In genomic region chr13:23554393-23554792, GRCm38 (mm10) we compare ENCODE assay signal across 8 mouse cellular contexts. TPM values are rescaled to one million over a fixed set of nuclear protein-coding genes. Genes with fewer than 3 reads are reported as not detected.
DNase-seq lines count a peak whose midpoint lies in the region; ATAC-seq and TF ChIP-seq lines count a peak whose summit lies in the region.

No protein-coding gene starts in this region.

- H3K36me3 ChIP-seq in kidney, embryonic 16.5 days (ENCODE audit: insufficient read depth, low read length): no peaks in the 10 kb centered on the region
- no peaks in the 10 kb centered on the region for H3K36me3 ChIP-seq in intestine, embryonic 14.5 days (ENCODE audit: control insufficient read depth, insufficient read depth, low read length)
- no peaks in the 10 kb centered on the region for H3K36me3 ChIP-seq in neural tube, embryonic 12.5 days

- H3K27ac ChIP-seq in kidney, embryonic 16.5 days (ENCODE audit: low read length): peak overlapping the region; percentile 99
- peak overlapping the region; percentile 84; the same call in 1 of the 2 replicates for H3K27ac ChIP-seq in cortical plate, adult 2 months (ENCODE audit: insufficient read depth, low read length)
- H3K27ac ChIP-seq in intestine, embryonic 14.5 days (ENCODE audit: low read depth): peak overlapping the region; percentile 100
- no peak overlapping the region for H3K27ac ChIP-seq in neural tube, embryonic 12.5 days

- 19% methylated on average over 9 of the region's 9 CpGs for WGBS in kidney, embryonic 16.5 days
- 22% methylated on average over 9 of the region's 9 CpGs for WGBS in intestine, embryonic 14.5 days
- WGBS in neural tube, embryonic 12.5 days: 23% methylated on average over 9 of the region's 9 CpGs

- H3K9ac ChIP-seq in kidney, embryonic 16.5 days (replicated peaks; ENCODE audit: low read length): peak overlapping the region; percentile 74
- H3K9ac ChIP-seq in intestine, embryonic 14.5 days (ENCODE audit: low read length): peak overlapping the region; percentile 96
- H3K9ac ChIP-seq in neural tube, embryonic 12.5 days: peak overlapping the region; percentile 86; the same call in 1 of the 2 replicates

- peaks cover 18% of the 10 kb centered on the region for H3K4me1 ChIP-seq in kidney, embryonic 16.5 days (ENCODE audit: insufficient read depth, low read length)
- H3K4me1 ChIP-seq in cortical plate, adult 2 months (ENCODE audit: control insufficient read depth, insufficient read depth, low read length): no peaks in the 10 kb centered on the region; the same call in 1 of the 2 replicates
- peaks cover 16% of the 10 kb centered on the region for H3K4me1 ChIP-seq in intestine, embryonic 14.5 days (replicated peaks; ENCODE audit: control insufficient read depth, insufficient read depth, low read length)
- H3K4me1 ChIP-seq in neural tube, embryonic 12.5 days: peaks cover 12% of the 10 kb centered on the region; the same call in 1 of the 2 replicates

- no peaks in the 10 kb centered on the region for H3K27me3 ChIP-seq in kidney, embryonic 16.5 days (ENCODE audit: insufficient read depth, low read length)
- H3K27me3 ChIP-seq in intestine, embryonic 14.5 days (replicated peaks; ENCODE audit: control insufficient read depth, insufficient read depth, low read length): no peaks in the 10 kb centered on the region
- H3K27me3 ChIP-seq in neural tube, embryonic 12.5 days (replicated peaks): no peaks in the 10 kb centered on the region

- ATAC-seq in kidney, embryonic 16.5 days (ENCODE audit: low FRiP score, low TSS enrichment): no peak
- no peak for ATAC-seq in intestine, embryonic 14.5 days (replicated peaks; ENCODE audit: low FRiP score, low TSS enrichment, low read depth)
- ATAC-seq in neural tube, embryonic 12.5 days (ENCODE audit: low FRiP score, low read depth): no peak
- no peak for ATAC-seq in CD4-positive, CD25-positive, alpha-beta regulatory T cell, adult 4 months

- no peak for TF ChIP-seq CTCF in cortical plate, adult 2 months (IDR thresholded peaks at IDR 0.05; ENCODE audit: extremely low read depth, insufficient read depth, low read length)

- no peak for DNase-seq in kidney, postnatal 4 days
- DNase-seq in intestine, embryonic 14.5 days (ENCODE audit: low spot score): no peak
- DNase-seq in left cerebral cortex, postnatal 10 days (ENCODE audit: extremely low spot score in 1 of 2, low spot score in 2 of 2): no peak
- no peak for DNase-seq in gastrocnemius, adult 8-10 months (ENCODE audit: low spot score in 2 of 2)

- no peak for TF ChIP-seq POLR2A in cortical plate, adult 2 months (IDR thresholded peaks at IDR 0.05; ENCODE audit: extremely low read depth, insufficient read depth, low read length)

- H3K9me3 ChIP-seq in kidney, embryonic 16.5 days (ENCODE audit: low read length): no peaks in the 10 kb centered on the region
- H3K9me3 ChIP-seq in intestine, embryonic 14.5 days (ENCODE audit: control insufficient read depth, low read length): no peaks in the 10 kb centered on the region
- no peaks in the 10 kb centered on the region for H3K9me3 ChIP-seq in neural tube, embryonic 12.5 days

- peak overlapping the region; percentile 60 for H3K4me2 ChIP-seq in kidney, embryonic 16.5 days (replicated peaks; ENCODE audit: low read depth, low read length)
- H3K4me2 ChIP-seq in intestine, embryonic 14.5 days (ENCODE audit: low read length): peak overlapping the region; percentile 93
- H3K4me2 ChIP-seq in neural tube, embryonic 12.5 days (replicated peaks): peak overlapping the region; percentile 98

- H3K4me3 ChIP-seq in kidney, embryonic 16.5 days (ENCODE audit: low read length): peak overlapping the region; percentile 52
- H3K4me3 ChIP-seq in cortical plate, adult 2 months (ENCODE audit: insufficient read depth, low read length): peak overlapping the region; percentile 85
- peak overlapping the region; percentile 71 for H3K4me3 ChIP-seq in intestine, embryonic 14.5 days (ENCODE audit: low read depth, low read length)
- H3K4me3 ChIP-seq in neural tube, embryonic 12.5 days: peak overlapping the region; percentile 57

- intact Hi-C loops in left cerebral cortex, postnatal 10 days (cut with DNase I): loop anchor here (10.0 kb wide), 1 partner anchor 200 kb away; the partner anchor contains the start of genes Hist1h2ab, Hist1h3b and Hist1h4b

RNA-seq across cellular contexts. Expression of gene Hist1h1d, which starts 1.3 kb away (rescaled TPM):
- 0.37 and 0.55 TPM in 2 replicates for polyA plus RNA-seq in kidney, embryonic 16.5 days (2015; fragmentation: Nextera tagmentation; extraction: Ambion mirVana)
- polyA plus RNA-seq in cortical plate, adult 2 months (2012; rRNA removed): 0.04 and 0.08 TPM in 2 replicates
- 0.64 and 0.90 TPM in 2 replicates for polyA plus RNA-seq in intestine, embryonic 14.5 days (2014; fragmentation: Nextera tagmentation; extraction: Ambion mirVana)
- 0.30 and 0.37 TPM in 2 replicates for polyA plus RNA-seq in neural tube, embryonic 12.5 days (2016; fragmentation: Nextera tagmentation; extraction: Ambion mirVana)
- under 1 TPM; 0.18 to 0.35 TPM for polyA plus RNA-seq in CD4-positive, CD25-positive, alpha-beta regulatory T cell, adult 4 months (2017; shearing (Covaris generic))
- 1 to 10 TPM; 4.5 to 5.3 TPM for total RNA-seq in left cerebral cortex, postnatal 10 days (2021)
- 1 to 10 TPM in 3 of 4 experiments, under 1 TPM in 1; 0.87 to 1.3 (median 1.3) TPM for total RNA-seq in gastrocnemius, adult 8-10 months (2022)

RNA-seq across cellular contexts. Expression of gene Hist1h4f, which starts 2.9 kb away (rescaled TPM):
- polyA plus RNA-seq in kidney, embryonic 16.5 days (2015; fragmentation: Nextera tagmentation; extraction: Ambion mirVana): 1.5 and 2.0 TPM in 2 replicates
- polyA plus RNA-seq in cortical plate, adult 2 months (2012; rRNA removed): 4.5 and 13.1 TPM in 2 replicates
- 1.3 and 1.4 TPM in 2 replicates for polyA plus RNA-seq in intestine, embryonic 14.5 days (2014; fragmentation: Nextera tagmentation; extraction: Ambion mirVana)
- 0.79 and 1.00 TPM in 2 replicates for polyA plus RNA-seq in neural tube, embryonic 12.5 days (2016; fragmentation: Nextera tagmentation; extraction: Ambion mirVana)
- 1 to 10 TPM in 1 of 2 experiments, not detected in 1; 1.1 TPM for polyA plus RNA-seq in CD4-positive, CD25-positive, alpha-beta regulatory T cell, adult 4 months (2017; shearing (Covaris generic))
- 100 to 1,000 TPM; 148 to 159 TPM for total RNA-seq in left cerebral cortex, postnatal 10 days (2021)
- total RNA-seq in gastrocnemius, adult 8-10 months (2022): 10 to 100 TPM; 14.0 to 20.7 (median 16.1) TPM

RNA-seq across cellular contexts. Expression of gene Hist1h3e, which starts 7.8 kb away (rescaled TPM):
- 4.7 TPM in 2 replicates for polyA plus RNA-seq in kidney, embryonic 16.5 days (2015; fragmentation: Nextera tagmentation; extraction: Ambion mirVana)
- polyA plus RNA-seq in cortical plate, adult 2 months (2012; rRNA removed): 1.2 and 2.9 TPM in 2 replicates
- polyA plus RNA-seq in intestine, embryonic 14.5 days (2014; fragmentation: Nextera tagmentation; extraction: Ambion mirVana): 9.3 and 9.7 TPM in 2 replicates
- 5.1 and 7.4 TPM in 2 replicates for polyA plus RNA-seq in neural tube, embryonic 12.5 days (2016; fragmentation: Nextera tagmentation; extraction: Ambion mirVana)
- 1 to 10 TPM; 2.2 to 4.1 TPM for polyA plus RNA-seq in CD4-positive, CD25-positive, alpha-beta regulatory T cell, adult 4 months (2017; shearing (Covaris generic))
- total RNA-seq in left cerebral cortex, postnatal 10 days (2021): 10 to 100 TPM; 65.0 to 81.2 TPM
- 10 to 100 TPM; 14.8 to 21.5 (median 18.9) TPM for total RNA-seq in gastrocnemius, adult 8-10 months (2022)

RNA-seq across cellular contexts. Expression of gene Hist1h3f, which starts 10.5 kb away (rescaled TPM):
- 0.54 and 0.82 TPM in 2 replicates for polyA plus RNA-seq in kidney, embryonic 16.5 days (2015; fragmentation: Nextera tagmentation; extraction: Ambion mirVana)
- 0.73 TPM in 1 of 2 replicates, not detected in the other for polyA plus RNA-seq in cortical plate, adult 2 months (2012; rRNA removed)
- 1.1 and 1.2 TPM in 2 replicates for polyA plus RNA-seq in intestine, embryonic 14.5 days (2014; fragmentation: Nextera tagmentation; extraction: Ambion mirVana)
- polyA plus RNA-seq in neural tube, embryonic 12.5 days (2016; fragmentation: Nextera tagmentation; extraction: Ambion mirVana): 0.60 and 0.63 TPM in 2 replicates
- not detected for polyA plus RNA-seq in CD4-positive, CD25-positive, alpha-beta regulatory T cell, adult 4 months (2017; shearing (Covaris generic))
- total RNA-seq in left cerebral cortex, postnatal 10 days (2021): 10 to 100 TPM; 22.6 to 23.0 TPM
- total RNA-seq in gastrocnemius, adult 8-10 months (2022): 1 to 10 TPM; 3.1 to 5.0 (median 4.4) TPM

RNA-seq across cellular contexts. Expression of gene Hist1h2bh, which starts 11.2 kb away (rescaled TPM):
- 0.64 and 0.92 TPM in 2 replicates for polyA plus RNA-seq in kidney, embryonic 16.5 days (2015; fragmentation: Nextera tagmentation; extraction: Ambion mirVana)
- polyA plus RNA-seq in cortical plate, adult 2 months (2012; rRNA removed): 0.29 and 0.38 TPM in 2 replicates
- polyA plus RNA-seq in intestine, embryonic 14.5 days (2014; fragmentation: Nextera tagmentation; extraction: Ambion mirVana): 0.47 and 1.1 TPM in 2 replicates
- polyA plus RNA-seq in neural tube, embryonic 12.5 days (2016; fragmentation: Nextera tagmentation; extraction: Ambion mirVana): 0.63 TPM in 2 replicates
- under 1 TPM; 0.41 to 0.66 TPM for polyA plus RNA-seq in CD4-positive, CD25-positive, alpha-beta regulatory T cell, adult 4 months (2017; shearing (Covaris generic))
- total RNA-seq in left cerebral cortex, postnatal 10 days (2021): 1 to 10 TPM; 1.4 to 1.7 TPM
- total RNA-seq in gastrocnemius, adult 8-10 months (2022): 1 to 10 TPM in 2 of 4 experiments, under 1 TPM in 2; 0.82 to 1.6 (median 1.2) TPM
